Mouse (Mus musculus) retina, postnatal 7 days (tissue): Measurements from ENCODE around the gene B3galt4.
"Not testable (repeated sequence)": the region's sequence is repeated elsewhere in the genome, so short reads cannot be mapped to it uniquely, and the experiment has no call there.

Experiments
- DNase-seq: peaks from one replicate; pipeline ENCODE4 v3.0.0-alpha.2; 2012; ENCODE audit warnings: low read depth, low spot score

Gene B3galt4

DNA sequence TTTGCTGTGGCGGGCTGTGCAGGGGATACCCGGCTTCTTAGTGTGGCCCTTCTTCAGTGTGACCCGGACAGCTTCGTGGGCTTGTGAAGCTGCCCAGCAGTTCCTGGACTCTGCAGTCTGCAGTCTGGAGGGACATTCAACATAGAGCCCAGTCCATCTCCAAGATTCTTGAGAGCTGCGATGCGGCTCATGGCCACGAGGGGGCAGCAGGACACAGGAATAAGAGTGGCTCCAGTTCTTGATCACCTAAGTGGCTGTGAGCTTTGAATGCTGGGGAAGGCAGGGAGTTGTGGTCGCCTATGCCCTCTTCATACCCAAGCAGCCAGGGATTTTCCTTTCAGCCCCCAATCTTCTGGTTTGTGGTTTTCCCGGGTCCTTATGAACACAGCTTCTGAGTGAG, 17.2 kb upstream of the B3galt4 start:
- DNase-seq: peak; percentile 82

DNA sequence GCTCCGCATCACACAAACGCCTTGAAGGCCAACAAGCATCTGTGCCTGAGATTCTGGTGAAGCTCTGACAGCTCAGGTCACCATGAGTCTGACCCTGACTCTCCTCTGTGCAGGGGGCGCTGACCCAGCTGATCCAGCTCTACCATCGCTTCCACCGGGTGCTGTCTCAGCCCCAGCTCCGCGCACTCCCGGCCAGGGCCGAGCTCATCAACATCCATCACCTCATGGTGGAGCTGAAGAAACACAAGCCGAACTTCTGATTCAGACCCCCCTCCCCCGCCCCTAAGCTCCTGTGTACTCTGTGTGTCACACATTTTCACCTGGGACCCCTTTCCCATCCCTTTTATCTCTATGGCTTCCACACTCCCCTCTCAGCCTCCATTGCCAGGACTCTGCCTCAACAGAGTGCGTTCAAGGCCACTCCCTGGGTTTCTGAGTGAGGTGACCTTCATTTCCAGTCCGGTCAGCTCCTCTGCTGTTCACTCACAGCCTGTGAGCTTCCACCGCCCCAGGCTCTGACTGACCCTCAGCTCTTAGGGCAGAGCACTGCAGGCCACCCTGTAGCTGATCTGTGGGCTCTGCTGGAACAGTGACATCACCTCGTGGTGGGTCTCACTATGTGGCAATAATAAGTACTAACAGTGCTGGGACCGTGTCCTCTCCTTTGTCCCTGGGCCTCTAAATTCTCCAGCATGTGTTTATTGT, 14.7 kb upstream of the B3galt4 start:
- no peak for DNase-seq

DNA sequence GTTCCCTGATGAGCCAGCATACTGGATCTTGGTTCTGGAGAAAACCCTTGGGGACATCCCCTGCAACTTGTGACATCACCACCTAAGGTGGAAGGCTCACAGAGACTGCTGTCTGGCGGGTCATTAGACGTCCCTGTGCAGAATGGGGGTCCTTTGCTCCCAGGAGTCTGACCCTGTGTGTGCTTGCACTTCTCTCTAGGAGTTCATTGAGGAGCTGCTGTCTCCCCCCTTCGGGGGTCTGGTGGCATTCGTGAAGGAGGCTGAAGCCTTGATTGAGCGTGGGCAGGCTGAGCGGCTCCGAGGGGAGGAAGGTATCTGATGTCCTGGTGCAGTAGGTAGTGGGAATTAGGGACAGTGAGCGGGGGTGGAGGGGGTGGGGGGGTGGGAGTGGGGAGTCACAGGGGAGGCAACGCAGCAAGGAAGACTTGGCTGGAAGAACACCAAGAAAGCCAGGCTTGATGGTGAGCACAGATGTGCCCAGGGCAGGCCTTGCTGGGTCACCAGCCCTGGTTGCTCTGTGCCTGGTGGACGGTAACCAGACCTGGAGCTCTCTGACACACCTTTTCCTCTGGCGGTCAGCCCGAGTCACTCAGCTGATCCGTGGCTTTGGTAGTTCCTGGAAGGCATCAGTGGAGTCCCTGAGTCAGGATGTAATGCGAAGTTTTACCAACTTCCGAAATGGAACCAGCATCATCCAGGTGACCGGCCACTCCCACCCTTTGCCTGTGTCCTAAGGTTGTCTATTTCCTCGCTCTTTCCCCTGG, 14.0 kb upstream of the B3galt4 start:
- no peak for DNase-seq

DNA sequence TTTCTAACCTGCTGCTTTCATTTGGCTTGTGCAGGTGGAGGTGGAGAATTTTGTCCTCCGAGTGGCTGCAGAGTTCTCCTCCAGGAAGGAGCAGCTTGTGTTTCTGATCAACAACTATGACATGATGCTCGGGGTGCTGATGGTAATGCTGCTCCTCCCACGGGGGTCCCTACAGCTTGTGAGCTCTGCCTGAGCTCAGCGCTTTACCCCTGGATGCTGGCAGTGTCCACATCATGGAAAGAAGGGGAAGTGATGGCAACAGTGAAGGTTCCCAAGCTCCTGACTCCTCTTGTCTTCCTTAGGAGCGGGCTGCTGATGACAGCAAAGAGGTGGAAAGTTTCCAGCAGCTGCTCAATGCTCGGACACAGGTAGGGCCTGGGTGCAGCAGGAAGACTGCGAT, 11.6 kb upstream of the B3galt4 start:
- no peak for DNase-seq

DNA sequence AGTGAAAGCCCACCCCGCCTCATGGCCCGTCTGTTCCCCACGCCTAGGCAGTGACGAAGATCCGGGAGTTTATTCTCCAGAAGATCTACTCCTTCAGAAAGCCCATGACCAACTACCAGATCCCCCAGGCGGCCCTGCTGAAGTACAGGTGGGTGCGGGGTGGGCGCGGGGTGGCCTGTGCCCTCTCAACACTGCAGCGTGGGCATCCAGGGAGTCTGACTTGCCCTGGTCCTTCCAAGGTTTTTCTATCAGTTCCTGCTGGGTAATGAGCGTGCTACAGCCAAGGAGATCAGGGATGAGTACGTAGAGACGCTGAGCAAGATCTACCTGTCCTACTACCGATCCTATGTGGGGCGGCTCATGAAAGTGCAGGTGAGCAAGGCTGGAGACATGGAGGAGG, 8.7 kb upstream of the B3galt4 start:
- DNase-seq: no peak

DNA sequence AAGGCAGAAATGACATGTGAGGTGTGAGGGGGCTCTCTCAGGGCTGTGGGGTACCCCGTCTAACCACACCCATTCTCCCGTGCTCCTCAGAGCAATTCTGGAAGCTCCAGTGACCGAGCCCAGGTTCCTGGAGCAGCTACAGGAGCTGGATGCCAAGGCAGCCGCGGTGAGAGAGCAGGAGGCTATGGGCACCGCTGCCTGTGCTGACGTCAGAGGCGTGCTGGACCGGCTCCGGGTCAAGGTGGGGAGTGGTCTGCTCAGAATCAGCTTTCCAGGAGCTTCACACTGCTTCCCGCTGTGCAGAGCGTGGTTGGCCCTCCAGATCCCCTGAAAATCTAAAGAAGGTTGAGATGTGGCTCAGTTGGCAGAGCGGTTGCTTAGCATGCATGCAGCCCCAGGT, 7.8 kb upstream of the B3galt4 start:
- no peak for DNase-seq

DNA sequence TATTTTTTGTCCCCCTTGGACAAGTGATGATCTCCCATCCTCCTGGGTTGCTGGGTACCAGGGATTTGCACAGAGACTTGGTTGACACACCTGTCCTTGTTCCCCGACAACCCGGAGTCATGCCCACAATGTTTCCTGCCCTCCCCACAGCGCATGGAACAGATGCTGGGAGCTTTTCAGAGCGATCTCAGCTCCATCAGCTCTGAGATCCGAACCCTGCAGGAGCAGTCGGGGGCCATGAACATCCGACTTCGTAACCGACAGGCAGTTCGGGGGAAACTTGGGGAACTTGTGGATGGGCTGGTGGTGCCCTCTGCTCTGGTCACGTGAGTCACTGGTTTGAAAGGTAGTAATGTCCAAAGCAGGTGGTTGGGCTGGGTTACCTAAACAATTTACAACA, 7.2 kb upstream of the B3galt4 start:
- DNase-seq: no peak

DNA sequence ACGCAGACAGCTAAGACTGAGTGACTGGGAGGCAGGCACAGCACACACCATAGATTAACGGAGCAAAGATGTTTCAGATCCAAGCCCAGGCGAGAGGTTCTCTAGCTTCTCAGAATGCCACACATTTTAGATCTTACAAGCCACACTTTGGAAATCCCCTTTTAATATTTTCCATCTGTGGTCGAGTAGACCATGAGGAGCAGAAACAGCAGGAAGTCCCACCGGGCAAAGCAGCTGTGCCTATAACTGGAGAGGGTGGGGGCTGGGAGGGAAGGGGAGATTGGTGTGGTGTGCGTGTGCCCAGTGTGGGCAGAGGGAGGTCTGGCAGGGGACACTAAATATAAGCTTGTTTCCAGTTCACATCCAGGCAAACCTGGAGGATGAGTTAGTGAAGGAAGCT, 6.2 kb upstream of the B3galt4 start:
- DNase-seq: no peak

DNA sequence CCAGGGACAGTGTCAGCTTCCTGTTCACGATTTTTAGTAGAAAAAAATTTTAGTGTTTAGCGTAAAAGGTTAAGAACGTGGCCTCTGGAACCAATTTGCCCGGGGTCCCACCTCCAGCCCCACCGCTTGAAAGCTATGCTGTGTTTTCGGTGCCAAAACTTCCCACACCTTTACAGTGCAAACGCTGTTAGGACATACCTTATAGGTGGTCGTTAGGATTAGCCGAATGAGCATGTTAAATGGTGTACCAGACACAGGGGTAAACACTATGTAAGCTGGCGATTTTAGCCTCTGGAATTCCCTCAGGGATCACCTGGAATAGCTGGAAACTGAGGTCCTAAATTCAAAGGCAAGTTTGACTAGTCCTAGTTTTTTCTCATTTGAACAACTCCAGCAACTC, 5.0 kb upstream of the B3galt4 start:
- DNase-seq: no peak

DNA sequence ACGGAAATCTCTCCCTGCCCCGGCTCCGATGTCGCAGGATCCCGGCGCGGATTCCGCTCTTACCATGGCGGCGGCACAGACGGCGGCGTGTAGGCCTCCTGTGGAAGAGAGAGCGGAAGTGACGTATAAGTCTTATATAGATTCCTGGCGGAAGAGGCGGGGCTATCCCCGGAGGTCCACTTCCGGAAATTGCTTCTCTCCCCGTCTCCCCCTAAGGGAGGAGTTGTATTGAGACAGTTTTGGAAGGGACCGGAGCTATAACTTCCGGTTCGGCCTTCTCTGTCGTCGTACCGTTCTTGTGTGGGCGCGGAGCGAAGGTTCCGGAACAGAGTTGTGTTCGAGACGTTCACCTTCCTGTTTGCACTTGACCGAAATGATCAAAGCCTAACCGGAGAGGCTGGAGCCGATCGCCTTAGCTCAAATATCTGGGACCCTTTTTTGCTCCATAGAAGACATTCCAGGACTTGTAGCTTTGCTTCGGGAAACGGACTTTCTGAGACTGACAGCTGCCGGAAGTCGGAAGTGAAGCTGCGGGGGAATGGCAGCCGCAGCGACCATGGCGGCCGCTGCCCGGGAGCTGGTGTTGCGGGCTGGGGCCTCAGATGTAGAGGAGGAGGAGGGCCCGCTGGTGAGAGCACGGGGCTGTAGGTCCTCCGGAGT, 4.4 kb upstream of the B3galt4 start, which contains the start of the genes Vps52 and Rps18:
TSS of gene Vps52 (plus strand) at position 258 of the 660 bp plus-strand sequence.
TSS of gene Rps18 (minus strand) at position 447 of the 660 bp plus-strand sequence.
- DNase-seq: peak; percentile 98

DNA sequence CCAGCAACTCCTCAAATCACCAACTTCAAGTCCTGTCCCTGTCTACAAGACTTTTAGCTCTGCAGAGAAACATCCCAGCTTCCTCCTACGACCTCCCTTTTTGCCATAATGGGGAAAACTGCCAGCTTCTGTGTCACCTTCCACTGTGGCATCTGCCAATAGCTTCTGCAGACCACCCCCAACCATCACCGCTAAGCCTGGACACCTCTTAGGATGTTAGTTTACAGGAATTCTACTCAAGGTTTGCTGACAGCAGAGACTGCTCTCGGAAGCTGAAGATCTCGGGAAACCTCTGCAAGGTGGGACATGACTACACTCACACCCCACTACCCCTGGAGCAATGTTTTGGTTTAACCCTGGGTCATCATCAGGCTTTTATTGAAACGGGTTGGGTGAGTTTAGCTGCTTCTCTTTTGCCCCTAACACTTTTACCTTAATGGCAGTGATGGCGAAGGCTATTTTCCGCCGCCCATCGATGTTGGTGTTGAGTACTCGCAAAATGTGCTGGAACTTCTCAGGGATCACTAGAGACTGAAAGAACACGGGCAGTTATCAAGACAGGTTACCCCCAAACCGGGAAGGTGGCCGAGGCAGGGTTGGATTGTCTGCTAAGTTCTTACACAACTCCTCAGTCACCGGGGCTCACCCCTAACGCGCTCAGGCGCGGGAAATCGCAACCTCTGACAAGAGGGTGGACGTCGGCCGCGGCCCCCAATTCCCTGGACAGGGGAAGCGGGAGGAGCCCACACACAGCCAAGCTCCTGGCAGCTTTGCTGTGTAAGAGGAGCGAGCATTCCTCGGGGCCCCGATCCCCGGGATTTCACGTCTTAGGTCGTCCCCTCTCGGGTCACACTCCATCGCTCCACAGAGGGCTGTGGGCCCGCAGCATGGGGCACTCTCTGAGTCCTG, 3.6 kb upstream of the B3galt4 start:
- DNase-seq: no peak

DNA sequence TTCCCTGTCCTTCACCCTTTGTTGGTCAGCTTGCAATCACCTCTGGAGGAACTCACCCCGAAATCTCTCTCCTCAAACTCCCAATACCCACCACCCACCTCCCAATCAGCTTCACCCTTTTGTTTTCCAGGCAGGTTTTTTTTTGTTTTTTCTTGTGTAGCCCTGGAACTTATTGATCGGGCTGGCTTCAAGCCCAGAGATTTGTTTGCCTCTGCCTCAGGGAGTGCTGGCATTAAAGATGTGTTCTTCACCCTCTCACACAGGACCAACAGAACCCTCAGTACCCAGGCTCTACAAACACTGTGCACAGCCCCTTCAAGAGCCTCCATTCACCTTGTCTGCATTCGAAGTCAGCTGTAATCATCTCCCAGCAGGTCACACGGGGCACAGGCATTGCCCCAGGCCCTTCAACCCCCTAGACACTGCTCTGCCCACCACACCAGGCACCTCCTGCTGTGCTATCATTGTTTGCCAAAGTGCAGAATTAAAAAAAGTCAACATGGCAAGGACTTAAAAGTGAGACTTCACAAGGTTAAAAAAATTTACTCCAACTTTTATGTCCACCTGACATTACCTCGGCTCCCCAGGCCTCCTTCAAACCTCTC, 2.8 kb upstream of the B3galt4 start:
- no peak for DNase-seq

DNA sequence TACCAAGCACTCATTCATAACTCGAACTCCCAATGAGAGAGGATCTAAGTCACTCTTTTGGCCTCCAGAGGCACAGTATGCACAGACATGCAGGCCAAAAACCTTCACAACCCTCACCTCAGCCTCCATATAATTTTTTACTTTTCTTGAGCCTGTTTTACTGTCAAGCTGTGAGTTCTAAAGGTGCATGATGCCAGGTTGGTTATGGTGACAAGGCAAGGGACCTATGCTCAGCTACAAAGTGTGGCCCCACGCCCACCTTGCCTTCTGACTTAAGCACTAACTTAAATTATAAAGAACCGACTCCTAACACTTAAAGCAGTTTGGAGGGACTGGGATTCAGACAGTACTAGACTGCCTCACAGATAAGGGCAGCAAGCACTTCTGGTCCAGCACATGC, 2.0 kb upstream of the B3galt4 start:
- no peak for DNase-seq

DNA sequence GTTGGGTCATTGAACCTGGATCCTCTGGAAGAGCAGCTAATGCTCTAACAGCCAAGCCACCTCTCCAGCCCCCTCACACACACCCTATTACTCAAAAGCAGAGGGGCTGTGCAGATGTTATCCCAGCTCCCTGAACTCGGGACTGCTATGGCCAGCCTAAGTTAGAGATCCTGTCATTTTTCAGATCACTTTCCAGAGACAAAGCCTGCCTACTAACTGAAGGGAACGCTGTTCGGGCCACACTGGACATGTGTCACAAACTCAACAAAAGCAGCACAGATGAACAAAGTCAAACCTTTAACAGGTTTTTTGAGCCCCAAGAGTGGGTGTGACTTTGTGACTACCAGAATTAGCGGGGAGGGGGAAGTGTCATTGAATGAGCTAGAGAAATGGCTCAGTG, 1.6 kb upstream of the B3galt4 start:
- no peak for DNase-seq

DNA sequence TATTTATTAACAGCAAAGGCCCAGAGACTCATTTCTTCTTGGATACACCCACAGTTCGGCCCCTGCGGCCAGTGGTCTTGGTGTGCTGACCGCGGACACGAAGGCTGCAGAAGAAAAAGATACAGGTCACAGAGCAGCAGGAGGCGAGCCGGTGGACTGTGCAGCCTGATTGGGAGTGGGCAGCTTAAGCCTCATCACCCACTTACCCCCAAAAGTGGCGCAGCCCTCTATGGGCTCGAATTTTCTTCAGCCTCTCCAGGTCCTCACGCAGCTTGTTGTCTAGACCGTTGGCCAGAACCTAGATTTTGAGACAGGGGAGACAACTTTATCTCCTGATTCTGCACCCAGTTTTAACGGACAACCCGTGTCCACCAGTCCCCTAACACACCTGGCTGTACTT, 727 bp upstream of the B3galt4 start:
- not testable (repeated sequence) for DNase-seq

DNA sequence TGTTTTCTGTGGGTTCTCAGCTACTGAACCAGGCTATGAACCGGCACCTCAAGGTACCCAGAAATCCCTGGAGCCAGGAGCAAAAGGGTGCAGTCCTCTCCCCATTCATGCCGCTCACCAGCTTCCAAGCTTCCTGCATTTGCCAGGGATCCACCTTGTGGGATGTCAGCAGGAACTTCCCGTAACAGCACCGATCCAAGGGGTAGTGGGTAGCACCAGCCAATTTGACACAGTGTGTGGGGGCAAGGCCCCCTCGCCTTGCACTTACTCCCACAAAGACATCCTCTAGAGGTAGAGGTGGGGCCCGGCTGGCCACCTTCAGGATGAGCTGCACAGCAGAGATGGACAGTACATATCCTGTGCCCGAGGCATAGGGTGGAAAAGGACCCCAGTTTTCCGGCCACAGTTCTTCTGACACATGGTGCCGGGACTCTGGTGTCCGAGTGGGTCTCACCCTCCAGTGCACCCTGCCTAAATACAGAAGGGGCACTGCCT, 1.1 kb downstream of the B3galt4 start:
- DNase-seq: no peak

DNA sequence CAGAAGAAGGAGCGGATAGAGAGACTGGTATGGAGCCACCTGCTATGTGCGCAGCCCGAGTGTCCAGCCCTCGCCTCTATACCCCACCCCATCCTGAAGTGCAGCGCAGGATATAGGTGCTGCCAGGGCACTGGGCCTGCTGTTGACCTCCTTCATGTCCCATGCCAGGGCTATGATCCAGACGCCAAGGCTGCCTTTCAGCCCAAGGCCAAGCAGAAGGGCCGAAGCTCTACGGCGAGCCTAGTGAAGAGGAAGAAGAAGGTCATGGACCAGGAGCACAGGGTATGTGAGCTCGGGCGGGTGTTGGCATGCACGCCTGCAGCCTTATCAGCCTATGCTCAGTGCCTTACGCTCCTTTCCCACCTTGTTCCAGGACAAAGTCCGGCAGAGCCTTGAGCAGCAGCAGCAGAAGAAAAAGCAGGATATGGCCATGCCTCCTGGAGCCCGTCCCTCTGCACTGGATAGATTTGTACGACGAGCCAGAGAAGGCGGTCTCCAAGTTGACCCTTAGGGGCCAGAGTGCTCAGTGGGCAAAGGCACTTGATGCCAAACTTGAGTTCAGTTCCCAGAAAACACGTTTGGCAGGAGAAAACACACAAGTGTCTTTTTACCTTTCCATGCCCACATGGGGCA, 2.3 kb downstream of the B3galt4 start:
- no peak for DNase-seq

DNA sequence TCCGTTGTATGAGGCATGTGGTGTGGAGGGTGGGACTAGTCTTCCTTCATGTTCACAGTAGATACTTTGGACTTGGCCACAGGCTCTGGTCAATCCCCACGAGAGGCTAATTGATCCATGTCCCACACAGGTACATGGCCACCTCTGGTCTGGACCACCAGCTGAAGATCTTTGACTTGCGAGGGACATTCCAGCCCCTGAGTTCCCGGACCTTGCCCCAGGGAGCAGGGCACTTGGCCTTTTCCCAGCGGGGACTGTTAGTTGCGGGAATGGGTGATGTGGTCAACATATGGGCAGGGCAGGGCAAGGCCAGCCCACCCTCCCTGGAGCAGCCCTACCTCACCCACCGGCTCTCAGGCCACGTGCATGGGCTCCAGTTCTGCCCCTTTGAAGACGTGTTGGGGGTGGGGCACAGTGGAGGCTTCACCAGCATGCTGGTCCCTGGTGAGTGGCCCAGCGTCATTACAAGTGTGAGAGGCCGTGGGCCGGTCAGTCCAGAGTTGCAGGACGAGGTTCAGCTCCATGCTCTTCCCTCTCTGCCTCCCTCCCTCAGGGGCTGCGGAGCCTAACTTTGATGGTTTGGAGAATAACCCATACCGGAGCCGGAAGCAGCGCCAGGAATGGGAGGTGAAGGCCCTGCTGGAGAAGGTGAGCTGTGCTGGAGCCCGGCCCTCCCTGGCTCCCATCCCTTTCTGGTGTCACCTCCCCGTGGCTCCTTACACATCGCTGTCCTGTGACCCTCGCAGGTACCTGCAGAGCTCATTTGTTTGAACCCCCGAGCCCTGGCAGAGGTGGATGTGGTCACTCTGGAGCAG, 3.0 kb downstream of the B3galt4 start:
- DNase-seq: no peak

DNA sequence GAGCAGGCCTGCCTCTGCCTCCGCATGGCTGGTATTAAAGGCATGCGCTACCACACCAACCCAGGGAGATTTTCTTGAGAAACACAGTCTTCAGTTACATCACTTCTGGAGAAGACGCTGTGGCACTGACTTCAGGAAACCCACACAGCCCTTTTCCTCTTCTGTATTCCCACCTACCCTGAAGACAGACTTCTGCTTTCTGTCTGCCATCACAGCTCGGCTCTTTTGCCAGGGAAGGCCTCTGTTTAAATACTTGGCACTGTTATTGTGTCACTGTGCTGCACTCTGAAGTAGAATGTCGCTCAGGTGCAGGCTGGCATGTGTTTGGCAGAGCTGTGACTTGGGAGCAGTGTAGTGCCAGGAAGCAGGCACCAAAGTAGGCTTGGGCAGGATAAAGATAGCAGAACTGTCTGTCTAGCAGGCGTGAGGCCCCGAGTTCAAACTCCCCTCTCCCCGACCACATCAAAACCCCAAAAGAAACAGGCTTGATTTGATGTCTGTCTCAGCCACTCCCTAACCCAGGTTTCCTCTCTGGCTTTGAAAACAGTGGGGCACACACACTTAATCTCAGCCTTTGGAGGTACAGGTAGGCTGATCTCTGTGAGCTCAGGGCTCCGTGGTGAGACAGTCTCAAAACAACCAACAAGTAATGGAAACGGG, 3.7 kb downstream of the B3galt4 start:
- no peak for DNase-seq
